Mouse (Mus musculus) hindbrain, embryonic 13.5 days (tissue): Measurements from ENCODE around the gene Fgr. TPM values are rescaled to one million over a fixed set of nuclear protein-coding genes. Genes with fewer than 3 reads are reported as not detected.

ENCODE experiments used
- ATAC-seq: fragments of 200-750 bp; cut with Nextera tagmentation; 2 replicates; pipeline ENCODE4 v1.8.0; 2017; ENCODE audit warnings: moderate TSS enrichment; ENCODE audit not compliant: low FRiP score
- H3K27ac ChIP-seq: fragments of 300-500 bp; sonication (generic); 2 replicates; pipeline ENCODE4 v1.5.1; 2015; ENCODE audit warnings: inconsistent platforms, mild to moderate bottlenecking, moderate library complexity
- H3K27me3 ChIP-seq: fragments of 300-500 bp; sonication (generic); 2 replicates; pipeline ENCODE4 v1.6.1; 2015; ENCODE audit warnings: mild to moderate bottlenecking, inconsistent platforms
- H3K36me3 ChIP-seq: fragments of 300-500 bp; sonication (generic); 2 replicates; pipeline ENCODE4 v1.6.1; 2015; ENCODE audit warnings: mild to moderate bottlenecking, inconsistent platforms
- H3K4me1 ChIP-seq: fragments of 300-500 bp; sonication (generic); replicated peaks from 2 replicates; pipeline ENCODE4 v1.6.1; 2015; ENCODE audit warnings: inconsistent platforms
- H3K4me2 ChIP-seq: fragments of 300-500 bp; sonication (generic); 2 replicates; pipeline ENCODE4 v1.6.1; 2015; ENCODE audit warnings: inconsistent platforms, mild to moderate bottlenecking, moderate library complexity
- H3K4me3 ChIP-seq: fragments of 300-500 bp; sonication (generic); 2 replicates; pipeline ENCODE4 v1.5.1; 2015; ENCODE audit warnings: mild to moderate bottlenecking, inconsistent platforms
- H3K9ac ChIP-seq: fragments of 300-500 bp; sonication (generic); 2 replicates; pipeline ENCODE4 v1.6.1; 2015; ENCODE audit warnings: mild to moderate bottlenecking, inconsistent platforms
- H3K9me3 ChIP-seq: fragments of 300-500 bp; sonication (generic); 2 replicates; pipeline ENCODE4 v1.6.1; 2016; ENCODE audit warnings: inconsistent platforms
- WGBS: fragments of 180-500 bp; shearing (Covaris S2); methylation state at CpG from one replicate; pipeline ENCODE4 v1.1.7; 2015; 5-methylcytosine and 5-hydroxymethylcytosine counted together
- polyA plus RNA-seq: library from polyadenylated mRNA; unstranded; fragments of >200 nt; fragmentation: Nextera tagmentation; extraction: Ambion mirVana; gene quantifications from 2 replicates; pipeline ENCODE4 v1.2.1, GENCODE M21; 2015

The Fgr gene
- polyA plus RNA-seq, 1 experiment from 2014 or later = not detected

- H3K36me3 ChIP-seq = peaks cover 11% of the 10 kb centered on the region; the same call in 1 of the 2 replicates
- H3K27ac ChIP-seq = peak overlapping the region; percentile 83
- no peak for ATAC-seq
- H3K4me3 ChIP-seq = no peak overlapping the region
- H3K4me1 ChIP-seq = peaks cover 95% of the 10 kb centered on the region
- peak overlapping the region; percentile 26 for H3K4me2 ChIP-seq
- WGBS = 28% methylated on average over 3 of the region's 4 CpGs
- peak overlapping the region; percentile 51; the same call in 1 of the 2 replicates for H3K9ac ChIP-seq
- no peaks in the 10 kb centered on the region for H3K9me3 ChIP-seq
- no peaks in the 10 kb centered on the region for H3K27me3 ChIP-seq
Measured at GRCm38 (mm10) chr4:133024404-133024803, 50.5 kb downstream of the Fgr start.

- 8% methylated on average over 10 of the region's 10 CpGs for WGBS
- peak; percentile 15; the same call in 1 of the 2 replicates for ATAC-seq
- Histone ChIP-seq H3K27ac (peak overlapping the region; percentile 83), H3K4me3 (no peak overlapping the region), H3K9me3 (no peaks in the 10 kb centered on the region), H3K9ac (peak overlapping the region; percentile 51), H3K27me3 (no peaks in the 10 kb centered on the region), H3K4me2 (peak overlapping the region; percentile 26), H3K36me3 (peaks cover 9% of the 10 kb centered on the region; the same call in 1 of the 2 replicates), H3K4me1 (peaks cover 93% of the 10 kb centered on the region)
Measured at GRCm38 (mm10) chr4:133024969-133025685, 51.2 kb downstream of the Fgr start.

- H3K27ac ChIP-seq = peak overlapping the region; percentile 83
- no peak overlapping the region for H3K4me2 ChIP-seq
- WGBS = 62% methylated on average over 10 of the region's 10 CpGs
- H3K9me3 ChIP-seq = no peaks in the 10 kb centered on the region
- no peak overlapping the region for H3K9ac ChIP-seq
- H3K27me3 ChIP-seq = no peaks in the 10 kb centered on the region
- peaks cover 83% of the 10 kb centered on the region for H3K4me1 ChIP-seq
- no peak overlapping the region for H3K4me3 ChIP-seq
- H3K36me3 ChIP-seq = peaks cover 9% of the 10 kb centered on the region
- ATAC-seq = no peak
Measured at GRCm38 (mm10) chr4:133026272-133026671, 52.4 kb downstream of the Fgr start.

GRCm38 (mm10) chr4:133026826-133027375 is 53.0 kb downstream of the Fgr start:
- Histone ChIP-seq H3K4me1 (peaks cover 76% of the 10 kb centered on the region), H3K4me2 (no peak overlapping the region), H3K27me3 (no peaks in the 10 kb centered on the region), H3K9ac (no peak overlapping the region), H3K27ac (peak overlapping the region; percentile 83), H3K9me3 (no peaks in the 10 kb centered on the region), H3K36me3 (peaks cover 9% of the 10 kb centered on the region), H3K4me3 (no peak overlapping the region)
- 20% methylated on average over 2 of the region's 2 CpGs for WGBS
- no peak for ATAC-seq

GRCm38 (mm10) chr4:133027721-133028120 is 53.8 kb downstream of the Fgr start:
- WGBS = 68% methylated on average over 10 of the region's 10 CpGs
- Histone ChIP-seq H3K9ac (no peak overlapping the region), H3K9me3 (no peaks in the 10 kb centered on the region), H3K4me3 (no peak overlapping the region), H3K4me2 (no peak overlapping the region), H3K27me3 (no peaks in the 10 kb centered on the region), H3K27ac (no peak overlapping the region), H3K4me1 (peaks cover 68% of the 10 kb centered on the region), H3K36me3 (peaks cover 9% of the 10 kb centered on the region)
- ATAC-seq = no peak

- H3K4me1 ChIP-seq = peaks cover 63% of the 10 kb centered on the region
- WGBS = 93% methylated on average over 6 of the region's 6 CpGs
Measured at GRCm38 (mm10) chr4:133028193-133028592, 54.3 kb downstream of the Fgr start.

GRCm38 (mm10) chr4:133028875-133029274 is 55.0 kb downstream of the Fgr start:
- H3K4me2 ChIP-seq = no peak overlapping the region
- no peaks in the 10 kb centered on the region for H3K9me3 ChIP-seq
- no peak overlapping the region for H3K4me3 ChIP-seq
- no peak overlapping the region for H3K9ac ChIP-seq
- no peaks in the 10 kb centered on the region for H3K27me3 ChIP-seq
- WGBS = 85% methylated on average over 6 of the region's 6 CpGs
- no peak for ATAC-seq
- peaks cover 9% of the 10 kb centered on the region for H3K36me3 ChIP-seq
- H3K4me1 ChIP-seq = peaks cover 57% of the 10 kb centered on the region
- no peak overlapping the region for H3K27ac ChIP-seq

More at GRCm38 (mm10) chr4:133028193-133028592, 54.3 kb downstream of the Fgr start:
- H3K4me3 ChIP-seq = no peak overlapping the region
- no peak for ATAC-seq
- peaks cover 9% of the 10 kb centered on the region for H3K36me3 ChIP-seq
- H3K27me3 ChIP-seq = no peaks in the 10 kb centered on the region
- no peaks in the 10 kb centered on the region for H3K9me3 ChIP-seq
- no peak overlapping the region for H3K4me2 ChIP-seq
- H3K9ac ChIP-seq = no peak overlapping the region
- H3K27ac ChIP-seq = no peak overlapping the region

- peaks cover 19% of the 10 kb centered on the region; the same call in 1 of the 2 replicates for H3K27me3 ChIP-seq
- WGBS = 91% methylated on average over 8 of the region's 8 CpGs
- no peak for ATAC-seq
Measured at GRCm38 (mm10) chr4:133032410-133033095, 58.7 kb downstream of the Fgr start.

GRCm38 (mm10) chr4:133034478-133034877 is 60.6 kb downstream of the Fgr start:
- no peak overlapping the region for H3K27ac ChIP-seq
- no peak for ATAC-seq
- H3K9ac ChIP-seq = peak overlapping the region; percentile 16; the same call in 1 of the 2 replicates
- peaks cover 45% of the 10 kb centered on the region for H3K4me1 ChIP-seq
- no peaks in the 10 kb centered on the region for H3K9me3 ChIP-seq
- H3K4me3 ChIP-seq = no peak overlapping the region
- H3K27me3 ChIP-seq = peaks cover 23% of the 10 kb centered on the region; the same call in 1 of the 2 replicates
- H3K36me3 ChIP-seq = no peaks in the 10 kb centered on the region; the same call in 1 of the 2 replicates
- no peak overlapping the region for H3K4me2 ChIP-seq
- 77% methylated on average over 10 of the region's 10 CpGs for WGBS

More at GRCm38 (mm10) chr4:133032410-133033095, 58.7 kb downstream of the Fgr start:
- Histone ChIP-seq H3K9me3 (no peaks in the 10 kb centered on the region), H3K4me3 (no peak overlapping the region), H3K36me3 (peaks cover 4% of the 10 kb centered on the region), H3K27ac (no peak overlapping the region), H3K4me2 (no peak overlapping the region), H3K4me1 (peaks cover 40% of the 10 kb centered on the region), H3K9ac (no peak overlapping the region)

- H3K27me3 ChIP-seq = peaks cover 23% of the 10 kb centered on the region; the same call in 1 of the 2 replicates
- no peak for ATAC-seq
- H3K4me3 ChIP-seq = no peak overlapping the region
- H3K9me3 ChIP-seq = no peaks in the 10 kb centered on the region
- no peak overlapping the region for H3K4me2 ChIP-seq
- H3K27ac ChIP-seq = no peak overlapping the region
- peaks cover 48% of the 10 kb centered on the region for H3K4me1 ChIP-seq
- H3K36me3 ChIP-seq = no peaks in the 10 kb centered on the region; the same call in 1 of the 2 replicates
- no peak overlapping the region for H3K9ac ChIP-seq
- WGBS = 89% methylated on average over 1 of the region's 1 CpGs
Measured at GRCm38 (mm10) chr4:133035446-133035845, 61.6 kb downstream of the Fgr start.

- Histone ChIP-seq H3K27me3 (peaks cover 23% of the 10 kb centered on the region; the same call in 1 of the 2 replicates), H3K4me2 (no peak overlapping the region), H3K9me3 (no peaks in the 10 kb centered on the region), H3K27ac (no peak overlapping the region), H3K36me3 (no peaks in the 10 kb centered on the region; the same call in 1 of the 2 replicates), H3K9ac (no peak overlapping the region), H3K4me1 (peaks cover 53% of the 10 kb centered on the region), H3K4me3 (no peak overlapping the region)
- ATAC-seq = no peak
- 75% methylated on average over 3 of the region's 3 CpGs for WGBS
Measured at GRCm38 (mm10) chr4:133035946-133036345, 62.1 kb downstream of the Fgr start.

GRCm38 (mm10) chr4:133037293-133037692 is 63.4 kb downstream of the Fgr start:
- no peak overlapping the region for H3K27ac ChIP-seq
- H3K4me2 ChIP-seq = peak overlapping the region; percentile 100
- H3K4me1 ChIP-seq = peaks cover 67% of the 10 kb centered on the region
- no peaks in the 10 kb centered on the region for H3K9me3 ChIP-seq
- no peak overlapping the region for H3K4me3 ChIP-seq
- H3K36me3 ChIP-seq = no peaks in the 10 kb centered on the region
- no peak for ATAC-seq
- peaks cover 23% of the 10 kb centered on the region; the same call in 1 of the 2 replicates for H3K27me3 ChIP-seq
- 28% methylated on average over 9 of the region's 9 CpGs for WGBS
- H3K9ac ChIP-seq = 0 out of 2 replicates have a peak overlapping the region, but pooled peaks have one; percentile 46
